Mouse (Mus musculus): ENCODE data around the gene Ccdc57.
A peak's percentile ranks its signal among the peaks of the same experiment; 100 is the strongest.

The Ccdc57 gene

GRCm38 (mm10) chr11:120932564-120933398 is at the start of gene Ccdc57:
Gene Ccdc57 (minus strand): TSS chr11:120932872.
- DNase-seq = peak; percentile 94

- DNase-seq = no peak
Observed at GRCm38 (mm10) chr11:120982459-120982858, 49.8 kb upstream of the Ccdc57 start.

GRCm38 (mm10) chr11:120981661-120982060 is 49.0 kb upstream of the Ccdc57 start:
- DNase-seq = no peak

- no peak for DNase-seq
Observed at GRCm38 (mm10) chr11:120980427-120981035, 47.9 kb upstream of the Ccdc57 start.

- no peak for DNase-seq
Observed at GRCm38 (mm10) chr11:120979711-120980426, 47.2 kb upstream of the Ccdc57 start.

- no peak for DNase-seq
Observed at GRCm38 (mm10) chr11:120973318-120973717, 40.6 kb upstream of the Ccdc57 start.

- no peak for DNase-seq
Observed at GRCm38 (mm10) chr11:120971237-120971636, 38.6 kb upstream of the Ccdc57 start.

GRCm38 (mm10) chr11:120969742-120970141 is 37.1 kb upstream of the Ccdc57 start:
- DNase-seq = no peak

- no peak for DNase-seq
Observed at GRCm38 (mm10) chr11:120965587-120965986, 32.9 kb upstream of the Ccdc57 start.

- no peak for DNase-seq
Observed at GRCm38 (mm10) chr11:120964195-120965157, 31.8 kb upstream of the Ccdc57 start.

GRCm38 (mm10) chr11:120962909-120963308 is 30.2 kb upstream of the Ccdc57 start:
- no peak for DNase-seq

- DNase-seq = no peak
Observed at GRCm38 (mm10) chr11:120962050-120962771, 29.5 kb upstream of the Ccdc57 start.

- DNase-seq = no peak
Observed at GRCm38 (mm10) chr11:120961594-120961993, 28.9 kb upstream of the Ccdc57 start.

- no peak for DNase-seq
Observed at GRCm38 (mm10) chr11:120960248-120960647, 27.6 kb upstream of the Ccdc57 start.

- DNase-seq = no peak
Observed at GRCm38 (mm10) chr11:120959564-120959963, 26.9 kb upstream of the Ccdc57 start.

GRCm38 (mm10) chr11:120959066-120959465 is 26.4 kb upstream of the Ccdc57 start:
- no peak for DNase-seq

GRCm38 (mm10) chr11:120957731-120958257 is 25.1 kb upstream of the Ccdc57 start:
- no peak for DNase-seq

GRCm38 (mm10) chr11:120957052-120957451 is 24.4 kb upstream of the Ccdc57 start:
- no peak for DNase-seq

GRCm38 (mm10) chr11:120955701-120956100 is 23.0 kb upstream of the Ccdc57 start:
- DNase-seq = no peak

GRCm38 (mm10) chr11:120954936-120955335 is 22.3 kb upstream of the Ccdc57 start:
- DNase-seq = no peak
